Mouse (Mus musculus) adrenal gland, postnatal 25 days (tissue): ENCODE results near the gene Armc9. TPM values are rescaled to one million over a fixed set of nuclear protein-coding genes. Genes with fewer than 3 reads are reported as not detected.

Experiments
- DNase-seq: peaks from one replicate; pipeline ENCODE4 v3.0.0; 2021; ENCODE audit warnings: mixed read lengths
- long read RNA-seq: library from polyadenylated mRNA; stranded (forward); transcript quantifications from one replicate; pipeline ENCODE4 v2.0.0, GENCODE M21; 2021
- total RNA-seq: library from RNA; stranded (reverse); gene quantifications from 2 replicates; pipeline ENCODE4 v1.2.3, GENCODE M21; 2021

The Armc9 gene
- 12.4 and 13.0 TPM in 2 replicates for total RNA-seq
- long read RNA-seq, full-length matches to known transcripts: 10 of 22 reads
- long read RNA-seq, partial matches to known transcripts: 3 of 22 reads
- long read RNA-seq, other reads (novel, unspliced or antisense): 9 of 22 reads

DNA sequence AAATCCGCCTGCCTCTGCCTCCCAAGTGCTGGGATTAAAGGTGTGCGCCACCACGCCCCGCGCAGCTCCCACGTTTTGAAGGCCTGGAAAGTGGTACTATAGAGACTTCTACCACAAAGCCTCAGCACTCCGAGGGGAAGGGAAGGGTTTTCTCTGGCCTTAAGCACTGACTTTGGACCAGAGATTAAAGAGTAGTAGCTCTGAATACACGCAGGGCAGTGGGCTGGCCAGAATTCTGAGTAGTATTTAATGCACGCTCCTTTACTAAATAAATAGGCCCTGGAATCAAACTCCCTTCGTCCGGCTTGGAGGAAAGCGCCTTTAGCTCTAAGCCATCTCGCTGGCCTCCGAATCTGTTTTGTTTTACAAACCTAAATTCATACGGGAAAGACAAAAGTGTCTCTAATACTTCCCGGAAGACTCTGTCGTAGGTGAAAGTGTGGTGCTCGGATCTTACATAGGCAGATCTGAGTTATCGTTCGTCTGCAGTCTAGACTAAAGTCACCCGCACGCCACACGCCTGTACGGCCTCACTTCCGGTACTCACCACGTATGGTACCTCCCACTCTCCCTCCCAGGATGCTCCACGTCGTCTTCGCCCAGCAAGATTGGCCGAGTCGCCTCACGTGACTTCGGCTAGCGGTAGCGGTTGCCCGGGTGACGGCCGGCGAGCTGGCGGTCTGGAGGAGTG lies at the start of gene Armc9:
Gene Armc9 (plus strand): TSS at position 648 of the 691 bp plus-strand sequence.
- peak; percentile 97 for DNase-seq

DNA sequence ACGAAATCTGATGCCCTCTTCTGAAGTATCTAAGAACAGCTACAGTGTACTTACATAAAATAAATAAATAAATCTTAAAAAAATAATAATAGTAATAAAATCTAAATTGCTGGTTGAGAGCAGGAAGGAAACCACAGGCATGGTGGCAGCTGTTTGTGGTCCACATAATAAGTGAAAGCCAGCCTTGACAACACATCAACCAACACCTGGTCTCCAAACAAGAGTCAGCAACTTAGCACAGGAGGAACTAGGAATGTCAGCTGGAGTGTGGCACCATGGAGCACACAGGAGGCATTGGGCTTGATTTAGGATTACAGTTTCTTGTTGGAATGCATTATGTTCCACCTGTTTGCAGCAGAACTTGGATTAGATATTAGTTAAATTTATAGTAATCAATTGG lies 49.5 kb upstream of the Armc9 start:
- DNase-seq: no peak

DNA sequence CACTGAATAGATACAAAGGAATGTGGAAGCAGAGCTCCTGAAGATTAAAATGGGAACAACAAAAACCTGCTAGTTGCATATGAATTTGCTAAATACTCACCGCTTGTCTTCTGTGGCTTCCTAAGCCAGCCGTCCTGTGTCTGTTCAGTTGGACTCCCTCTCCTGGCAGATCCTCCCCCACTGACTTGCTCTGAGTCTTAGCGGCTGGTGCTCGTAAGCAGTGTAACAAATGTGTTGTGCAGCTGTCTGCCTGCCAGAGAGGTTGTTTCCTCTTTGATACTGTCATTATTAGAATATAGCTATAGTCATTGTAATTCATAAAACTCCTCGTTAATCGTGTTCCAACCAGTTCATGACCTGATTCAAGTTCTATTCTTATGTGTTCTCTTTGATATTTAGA lies 42.8 kb upstream of the Armc9 start, which contains the start of gene Htr2b:
Gene Htr2b (minus strand): TSS at position 192 of the 400 bp plus-strand sequence.
- DNase-seq: peak; percentile 8

DNA sequence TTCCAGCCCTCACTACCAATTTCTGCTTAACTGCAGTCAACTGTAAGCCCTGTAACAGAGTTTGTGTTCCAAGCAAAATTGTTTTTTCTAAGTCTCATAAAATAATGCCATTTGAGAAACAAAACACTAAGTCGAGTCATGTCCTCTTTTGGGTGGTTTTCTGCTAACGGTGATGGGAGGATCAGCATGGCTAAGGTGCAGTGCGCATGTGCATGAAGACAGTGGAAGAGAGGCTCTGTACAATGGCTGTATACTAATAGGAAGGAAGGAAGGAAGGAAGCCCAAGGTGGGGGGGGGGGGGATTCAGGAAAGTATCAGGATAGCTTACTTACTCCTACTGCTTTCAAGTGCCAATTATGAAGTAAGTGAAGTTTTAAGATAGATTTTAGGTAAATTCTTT lies 40.4 kb upstream of the Armc9 start:
- no peak for DNase-seq

DNA sequence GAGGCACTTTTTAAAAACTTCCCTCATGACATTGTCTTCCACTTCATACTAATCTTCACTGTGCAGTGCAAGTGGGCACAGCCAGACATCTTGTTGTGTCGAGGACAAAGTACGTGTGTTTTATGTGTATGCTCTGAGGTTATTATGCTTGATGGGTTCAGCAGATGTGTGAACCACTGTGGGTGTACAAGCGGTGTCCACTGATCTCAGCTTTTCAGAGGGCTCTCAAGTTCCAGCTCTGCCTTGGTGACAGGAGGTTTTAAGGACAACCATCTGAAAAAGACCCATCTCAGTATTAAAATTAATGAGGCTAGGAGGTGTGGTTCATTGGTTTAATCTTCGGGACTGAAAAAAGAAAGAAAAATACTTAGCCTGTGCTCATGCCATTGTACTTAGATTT lies 35.0 kb upstream of the Armc9 start:
- no peak for DNase-seq

DNA sequence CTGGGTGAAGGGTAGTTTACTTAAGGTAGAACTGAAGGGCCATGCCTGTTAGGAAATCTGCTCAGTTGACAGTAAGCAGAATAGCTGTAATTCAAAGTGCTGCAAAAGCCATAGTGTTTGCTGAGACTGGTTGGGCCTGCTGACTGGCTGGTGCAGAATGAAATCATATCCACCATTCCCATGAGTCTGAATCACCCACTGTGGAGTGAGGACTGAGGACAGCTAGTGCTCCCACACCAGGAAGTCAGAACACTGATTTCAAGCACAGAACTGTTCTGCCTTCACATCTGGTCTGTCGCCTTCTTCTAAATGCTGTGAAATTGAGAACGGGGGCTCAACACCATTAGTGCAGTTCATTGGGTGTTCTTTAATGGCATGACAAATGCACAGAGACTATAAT lies 28.5 kb upstream of the Armc9 start:
- no peak for DNase-seq

DNA sequence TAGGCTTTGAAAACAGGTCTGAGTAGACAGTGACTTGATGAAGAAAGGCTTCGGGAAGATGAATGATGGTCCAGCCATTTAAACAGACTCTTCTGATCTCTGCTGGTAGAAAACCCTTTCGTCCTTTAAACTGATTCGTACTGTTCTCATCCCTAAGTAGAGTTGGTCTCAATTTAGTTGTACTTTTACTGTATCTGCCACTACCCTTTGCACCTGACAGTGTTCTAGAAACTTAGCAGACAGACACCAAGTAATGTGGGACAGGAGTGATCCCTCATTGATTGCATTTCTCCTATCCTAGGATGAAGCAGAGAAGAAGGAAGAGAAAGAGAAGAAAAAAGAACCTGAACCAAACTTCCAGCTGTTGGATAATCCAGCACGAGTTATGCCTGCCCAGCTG lies 21.2 kb upstream of the Armc9 start, which contains the start of gene Gm21972:
Gene Gm21972 (plus strand): TSS at position 301 of the 400 bp plus-strand sequence.
- DNase-seq: no peak

DNA sequence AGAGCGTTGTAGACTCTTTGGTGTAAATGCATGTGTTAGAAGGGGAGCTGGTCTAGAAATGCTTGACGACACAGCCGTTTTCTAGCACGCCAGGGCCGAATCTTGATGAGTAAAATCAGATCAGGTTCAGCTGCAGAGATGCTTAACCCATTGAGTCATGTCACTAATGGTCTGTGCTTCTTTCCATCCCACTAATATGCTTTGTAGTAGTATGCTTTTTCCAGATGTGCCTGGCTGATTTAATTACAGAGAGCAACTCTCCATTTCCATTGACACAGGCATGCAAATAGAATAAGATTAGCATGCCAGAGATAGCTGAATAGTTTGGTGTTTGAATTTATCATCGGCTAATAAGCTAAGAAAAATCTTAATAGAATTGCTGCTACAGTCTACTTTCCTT lies 19.3 kb upstream of the Armc9 start:
- no peak for DNase-seq

DNA sequence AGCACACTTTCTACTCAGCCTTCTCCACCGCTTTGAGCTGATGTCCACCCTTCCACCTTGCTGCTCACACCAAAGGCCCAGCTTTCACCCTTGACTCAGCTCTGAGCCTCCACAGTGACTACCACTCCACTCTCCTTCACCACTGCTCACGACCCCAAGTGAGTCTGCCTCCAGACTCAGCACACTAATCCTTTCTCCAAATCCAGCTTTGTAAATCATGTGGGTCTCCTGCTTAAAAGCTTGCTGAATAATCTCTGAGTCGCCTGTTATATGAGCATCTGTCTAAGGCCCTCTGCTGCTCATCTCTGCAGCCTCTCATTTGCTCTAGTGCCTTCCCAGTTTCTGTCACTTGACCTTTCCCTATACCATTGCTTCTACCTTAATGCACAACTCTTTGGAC lies 13.5 kb upstream of the Armc9 start:
- DNase-seq: no peak

DNA sequence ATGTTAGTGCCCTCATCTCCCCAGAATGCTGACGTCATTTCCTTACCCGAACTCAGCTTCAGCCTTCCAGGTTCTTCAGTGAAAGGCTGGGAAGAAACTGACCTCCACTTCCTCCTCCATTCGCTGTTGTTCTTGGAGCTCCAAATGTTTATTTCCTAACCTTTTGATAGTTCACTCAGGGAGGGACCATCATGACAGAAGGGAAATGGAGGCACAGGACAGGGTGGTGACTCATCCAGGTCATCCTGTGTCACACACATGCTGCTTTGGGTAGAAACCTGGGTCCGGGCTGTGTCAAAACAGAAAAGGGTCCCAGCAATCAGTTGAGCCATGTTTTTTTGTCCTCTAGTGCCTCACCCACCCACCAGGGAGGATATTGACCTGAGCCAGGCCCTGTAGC lies 11.4 kb upstream of the Armc9 start:
- no peak for DNase-seq

DNA sequence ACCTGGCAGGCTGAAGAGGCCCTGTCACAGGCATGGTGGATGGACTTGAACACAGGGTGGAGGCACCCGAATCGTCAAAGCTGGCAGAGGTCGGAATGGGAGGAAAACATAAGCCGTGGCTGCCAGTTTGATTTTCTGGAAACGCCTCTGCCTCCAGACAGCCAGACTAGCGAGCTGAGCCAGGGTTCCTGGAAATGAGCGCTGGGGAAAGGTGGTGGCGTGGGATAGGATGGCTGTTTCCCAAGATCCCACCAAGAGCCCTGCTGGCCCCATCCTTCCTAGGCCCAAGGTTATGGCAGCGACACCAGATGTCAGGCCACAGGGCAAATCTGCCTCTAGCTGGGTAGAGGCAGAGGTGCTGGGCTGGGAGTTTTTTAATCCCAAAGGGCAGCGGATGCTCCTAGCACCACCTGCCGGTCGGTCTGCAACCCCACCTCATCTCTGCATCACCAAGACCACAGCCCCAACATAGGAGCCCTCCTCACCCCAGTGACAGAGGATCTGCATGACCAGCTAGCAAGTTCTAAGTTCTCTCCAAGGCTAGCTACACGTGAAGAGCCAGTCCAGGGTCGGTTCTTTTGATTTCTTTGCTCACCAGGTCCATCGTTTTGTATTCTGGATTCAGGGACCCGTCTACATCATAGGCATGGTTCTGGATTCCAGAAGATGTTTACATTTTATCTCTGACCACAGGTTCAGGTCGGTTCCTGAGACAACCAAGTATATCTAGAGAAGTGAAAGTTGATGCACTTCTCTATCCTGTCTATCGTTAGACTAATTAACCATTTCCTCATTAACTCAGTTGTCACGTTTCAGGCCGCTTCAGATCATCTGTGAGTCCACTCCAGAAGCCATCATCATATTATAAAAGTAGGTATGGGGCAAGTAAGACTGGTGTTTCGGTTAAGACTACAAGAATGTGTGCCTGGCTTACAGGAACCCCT lies 10.3 kb upstream of the Armc9 start:
- DNase-seq: no peak

DNA sequence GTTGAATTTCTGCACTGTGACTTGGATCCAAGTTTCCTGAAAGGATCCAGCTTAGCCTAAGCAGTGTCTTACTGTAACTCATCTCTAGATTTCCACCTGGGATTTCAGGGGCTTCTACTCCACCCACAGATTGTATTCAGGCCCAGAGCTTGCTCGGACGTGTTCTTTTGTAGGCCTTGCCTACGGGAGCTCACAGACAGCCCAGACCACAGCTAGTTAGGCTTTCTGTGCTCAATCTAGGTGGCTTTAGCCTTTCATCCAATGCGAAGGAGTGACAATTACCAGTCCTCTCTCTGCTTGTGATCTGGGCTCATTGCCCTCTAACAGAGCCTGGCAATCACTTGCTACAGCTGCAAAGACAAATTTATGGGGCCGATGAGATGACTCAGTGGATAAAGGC lies 8.3 kb upstream of the Armc9 start:
- DNase-seq: no peak

DNA sequence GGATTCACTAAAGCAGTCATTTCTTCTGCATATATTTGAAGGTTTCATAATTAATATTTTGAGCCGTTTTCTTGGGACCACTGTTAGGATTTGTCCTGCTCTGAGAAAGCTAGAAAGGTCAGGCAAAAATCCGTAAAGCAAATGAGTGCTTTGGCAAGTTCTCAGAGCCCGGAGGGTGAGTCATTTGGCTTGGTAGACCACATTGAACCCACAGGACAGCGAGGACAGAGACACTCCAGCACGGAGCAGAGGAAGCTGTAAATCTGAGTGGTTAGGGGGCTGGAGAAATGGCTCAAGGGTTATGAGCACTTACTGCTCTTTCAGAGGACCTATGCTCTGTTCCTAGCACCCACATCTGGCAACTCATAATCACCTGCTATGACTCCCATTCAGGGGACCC lies 7.0 kb upstream of the Armc9 start:
- DNase-seq: peak; percentile 54

DNA sequence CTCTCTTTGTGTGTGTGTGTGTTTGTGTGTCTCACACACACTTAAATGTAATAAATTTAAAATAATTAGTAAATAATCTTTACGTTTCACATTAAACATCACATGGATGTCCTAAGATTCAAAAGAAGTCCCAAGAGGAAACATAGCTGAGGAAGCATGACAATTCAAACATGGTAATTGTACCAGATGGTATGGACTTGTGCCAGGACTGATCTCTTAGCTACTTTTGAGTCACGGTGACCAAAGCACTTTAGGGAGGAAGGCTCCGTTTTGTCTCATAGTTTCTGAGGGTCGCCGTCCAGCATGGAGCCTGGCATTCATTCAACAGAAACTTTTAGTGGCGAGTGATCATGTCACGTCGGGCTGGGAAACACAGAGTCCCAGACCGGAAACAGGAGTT lies 6.4 kb upstream of the Armc9 start:
- DNase-seq: no peak

DNA sequence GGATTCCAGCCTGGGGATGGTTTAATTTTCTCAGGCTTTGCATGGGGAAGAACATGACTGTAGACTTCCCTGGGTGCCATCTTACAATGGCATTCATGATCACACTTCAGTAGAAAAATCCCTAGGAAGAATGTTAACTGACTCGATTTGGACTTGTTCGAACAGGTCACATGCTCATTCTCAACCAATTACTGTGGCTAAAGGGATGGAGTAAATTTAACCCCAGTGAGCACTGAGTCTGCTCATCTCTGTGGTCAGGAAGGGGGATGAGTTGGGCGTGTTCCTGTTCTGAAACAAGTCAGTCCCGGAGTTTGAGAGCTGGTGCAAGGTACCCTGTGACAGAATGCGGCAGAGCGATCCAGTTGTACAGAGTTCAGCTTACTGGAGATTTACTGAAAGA lies 3.7 kb upstream of the Armc9 start:
- no peak for DNase-seq

DNA sequence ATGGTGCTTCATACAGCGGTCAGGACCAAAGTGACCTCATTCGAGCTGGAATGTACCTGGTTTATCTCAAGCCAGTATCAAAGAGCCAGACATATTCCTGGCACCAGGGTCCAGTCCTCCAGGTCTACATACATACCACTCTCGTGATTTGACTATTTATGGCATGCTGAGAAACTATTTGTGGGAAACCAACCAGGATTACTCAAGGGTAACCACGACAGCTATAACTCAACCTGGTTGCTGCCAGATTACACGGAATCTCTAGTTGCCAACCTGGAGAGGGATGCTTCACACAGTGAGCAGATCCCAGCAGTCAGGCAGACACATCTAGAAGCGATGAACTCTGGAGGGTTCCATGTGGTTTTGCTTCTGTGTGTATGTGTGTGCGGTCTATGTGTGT lies 3.2 kb upstream of the Armc9 start:
- DNase-seq: no peak

DNA sequence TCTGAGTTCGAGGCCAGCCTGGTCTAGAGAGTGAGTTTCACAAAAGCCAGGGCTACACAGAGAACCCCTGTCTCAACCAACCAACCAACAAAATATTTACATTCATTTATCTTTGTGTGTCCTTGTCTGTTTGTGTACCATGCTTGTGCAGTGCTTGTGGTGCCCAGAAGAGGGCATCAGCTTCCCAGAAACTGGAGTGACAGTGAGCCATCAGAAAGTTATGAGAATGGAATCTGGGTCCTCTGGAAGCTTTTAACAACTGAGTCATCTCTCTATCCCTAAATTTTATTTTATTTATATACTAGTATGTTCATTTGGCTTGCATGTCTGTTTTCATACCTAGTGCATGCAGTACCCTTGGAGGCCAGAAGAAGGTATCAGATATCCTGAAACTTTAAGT lies 2.0 kb upstream of the Armc9 start:
- no peak for DNase-seq

DNA sequence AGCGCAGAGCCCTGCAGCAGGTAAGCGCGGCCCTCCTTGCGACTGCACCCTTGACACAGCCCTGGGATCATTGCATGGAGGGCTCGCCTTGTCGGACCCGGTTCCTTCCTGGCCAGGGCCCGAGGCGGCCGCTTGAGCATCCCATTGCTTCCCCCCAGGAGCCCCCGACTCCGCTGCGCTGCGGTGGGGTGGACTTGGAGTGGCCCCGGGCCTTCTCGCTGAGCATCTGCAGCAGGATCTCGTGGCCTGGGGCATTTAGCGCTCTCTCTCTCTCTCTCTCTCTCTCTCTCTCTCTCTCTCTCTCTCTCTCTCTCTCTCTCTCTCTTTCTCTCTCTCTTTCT lies 214 bp downstream of the Armc9 start:
- no peak for DNase-seq

DNA sequence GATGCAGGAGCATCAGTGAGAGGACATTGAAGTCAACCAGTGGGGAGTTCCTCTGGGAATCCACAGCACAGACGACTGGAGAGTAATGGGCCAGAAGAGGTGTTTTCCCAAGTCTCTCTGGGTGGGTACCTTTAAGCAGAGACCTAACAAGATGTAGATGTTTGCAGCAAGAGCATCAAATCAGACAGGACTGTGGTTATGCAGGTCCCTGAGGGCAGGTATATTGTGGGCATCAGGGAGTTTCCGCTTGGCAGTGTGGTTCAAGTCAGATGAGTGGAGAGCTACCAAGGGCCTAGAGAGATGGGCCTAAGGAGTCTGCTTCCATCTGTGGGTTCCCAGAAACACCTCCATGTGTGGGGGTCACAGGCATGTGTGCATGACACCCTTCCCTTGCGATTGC lies 1.5 kb downstream of the Armc9 start:
- no peak for DNase-seq

DNA sequence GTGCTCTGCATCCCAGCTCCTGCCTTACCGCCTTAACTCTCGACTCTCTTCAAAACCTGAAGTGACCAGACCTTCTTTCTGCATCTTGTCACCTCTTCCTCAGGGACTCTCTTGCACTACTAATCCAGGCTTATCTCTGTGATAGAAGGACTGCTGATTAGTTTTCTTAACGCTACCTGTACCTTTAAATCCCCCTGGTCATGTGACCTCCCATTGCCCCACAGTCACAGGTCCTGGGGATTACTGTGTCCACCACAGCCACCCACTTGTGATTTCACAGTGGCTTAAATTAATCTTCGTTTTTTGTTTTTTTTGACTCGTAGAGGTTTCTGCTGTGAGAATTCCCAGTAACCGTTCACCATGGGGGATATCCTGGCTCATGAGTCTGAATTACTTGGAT lies 2.0 kb downstream of the Armc9 start:
- no peak for DNase-seq

DNA sequence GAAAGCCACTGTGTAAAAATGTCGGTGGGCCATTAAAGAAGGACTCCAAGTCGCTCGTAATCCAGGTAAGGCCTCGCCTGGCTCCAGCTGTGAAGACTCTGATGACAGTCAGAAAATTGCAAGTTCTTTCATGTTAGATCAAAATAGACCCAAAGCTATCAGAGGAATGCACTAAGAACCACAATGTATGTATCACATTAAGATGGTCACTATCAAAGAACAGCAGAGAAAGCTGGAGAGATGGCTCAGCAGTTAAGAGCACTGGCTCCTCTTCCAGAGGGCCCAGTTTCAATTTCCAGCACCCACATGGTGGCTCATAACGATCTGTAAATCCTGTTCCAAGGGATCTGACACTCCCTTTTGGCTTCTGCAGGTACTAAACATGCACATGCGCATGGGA lies 5.5 kb downstream of the Armc9 start:
- no peak for DNase-seq

DNA sequence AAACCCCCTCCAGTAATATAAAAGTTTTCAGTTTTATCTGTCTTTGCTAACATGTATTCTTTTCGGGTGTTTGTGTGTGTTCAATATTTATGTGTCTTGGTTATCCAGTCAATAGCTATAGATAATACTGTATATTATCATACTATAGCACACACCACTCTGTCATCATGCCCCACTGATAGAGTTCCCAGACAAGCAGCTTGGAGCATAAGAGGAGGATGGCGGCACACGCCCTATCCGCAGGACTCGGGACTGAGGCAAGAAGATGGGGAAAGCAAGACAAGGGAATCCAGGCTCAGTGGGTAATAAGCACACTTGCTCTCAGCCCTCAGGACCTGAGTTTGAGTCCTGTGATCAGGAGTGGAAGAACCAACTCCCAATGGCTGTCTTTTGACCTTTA lies 5.9 kb downstream of the Armc9 start:
- no peak for DNase-seq

DNA sequence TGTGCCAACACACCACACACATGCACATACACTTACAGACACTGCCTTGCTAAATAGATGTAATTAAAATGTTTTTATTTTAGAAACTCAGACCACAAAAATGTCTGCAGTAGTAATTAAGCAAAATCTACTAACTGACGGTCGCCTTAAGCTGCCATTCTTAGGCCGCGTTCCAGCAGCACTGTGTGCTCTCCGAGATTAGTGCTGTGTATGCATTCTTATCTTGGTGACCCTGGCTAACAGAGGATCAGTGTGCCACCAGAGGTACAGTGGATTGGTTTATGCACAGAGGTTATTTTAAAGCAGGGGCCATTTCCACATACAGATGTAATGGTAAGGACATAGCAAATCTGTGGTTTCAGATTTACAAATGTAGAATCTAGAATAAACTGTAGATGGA lies 6.5 kb downstream of the Armc9 start:
- no peak for DNase-seq

DNA sequence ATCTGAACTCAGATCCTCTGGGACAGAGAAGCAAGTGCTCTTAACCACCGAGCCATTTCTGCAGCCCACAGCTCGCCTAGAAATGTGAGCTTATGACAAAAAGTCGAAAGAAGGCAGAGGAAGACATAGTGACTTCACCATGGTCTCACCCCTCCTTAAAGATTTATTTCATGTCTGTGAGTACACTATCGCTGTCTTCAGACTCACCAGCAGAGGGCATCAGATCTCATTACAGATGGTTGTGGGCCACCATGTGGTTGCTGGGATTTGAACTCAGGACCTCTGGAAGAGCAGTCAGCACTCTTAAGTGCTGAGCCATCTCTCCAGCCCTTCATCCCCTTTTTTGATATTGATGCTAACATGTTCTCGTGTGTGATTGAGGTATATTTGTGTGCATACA lies 20.0 kb downstream of the Armc9 start:
- no peak for DNase-seq
